Mouse (Mus musculus) kidney, embryonic 16.5 days (tissue): ENCODE results near the gene Hspb1. TPM values are rescaled to one million over a fixed set of nuclear protein-coding genes. Genes with fewer than 3 reads are reported as not detected.
A peak's percentile ranks its signal among the peaks of the same experiment; 100 is the strongest.

ENCODE experiments used
- ATAC-seq: fragments of 200-750 bp; cut with Nextera tagmentation; 2 replicates; pipeline ENCODE4 v1.8.0; 2017; ENCODE audit warnings: moderate TSS enrichment; ENCODE audit not compliant: low FRiP score, low TSS enrichment
- H3K27ac ChIP-seq: fragments of 300-500 bp; sonication (generic); 2 replicates; pipeline ENCODE4 v1.5.1; 2014; ENCODE audit warnings: low read length
- H3K27me3 ChIP-seq: fragments of 300-500 bp; sonication (generic); 2 replicates; pipeline ENCODE4 v1.6.1; 2014; ENCODE audit warnings: low read length, control low read depth, mixed read lengths; ENCODE audit not compliant: insufficient read depth
- H3K36me3 ChIP-seq: fragments of 300-500 bp; sonication (generic); 2 replicates; pipeline ENCODE4 v1.6.1; 2014; ENCODE audit warnings: low read length, control low read depth, mixed read lengths; ENCODE audit not compliant: insufficient read depth
- H3K4me1 ChIP-seq: fragments of 300-500 bp; sonication (generic); 2 replicates; pipeline ENCODE4 v1.6.1; 2014; ENCODE audit warnings: low read length, control low read depth, mixed read lengths; ENCODE audit not compliant: insufficient read depth
- H3K4me2 ChIP-seq: fragments of 300-500 bp; sonication (generic); replicated peaks from 2 replicates; pipeline ENCODE4 v1.6.1; 2014; ENCODE audit warnings: low read depth, low read length
- H3K4me3 ChIP-seq: fragments of 300-500 bp; sonication (generic); 2 replicates; pipeline ENCODE4 v1.5.1; 2014; ENCODE audit warnings: mild to moderate bottlenecking, low read length
- H3K9ac ChIP-seq: fragments of 300-500 bp; sonication (generic); replicated peaks from 2 replicates; pipeline ENCODE4 v1.6.1; 2014; ENCODE audit warnings: low read length
- H3K9me3 ChIP-seq: fragments of 300-500 bp; sonication (generic); 2 replicates; pipeline ENCODE4 v1.6.1; 2016; ENCODE audit warnings: low read length, control low read depth
- WGBS: fragments of 180-500 bp; shearing (Covaris S2); extraction: QIAGEN DNeasy Blood & Tissue Kit; methylation state at CpG from one replicate; pipeline ENCODE4 v1.1.7; 2014; 5-methylcytosine and 5-hydroxymethylcytosine counted together
- polyA plus RNA-seq: library from polyadenylated mRNA; unstranded; fragments of >200 nt; fragmentation: Nextera tagmentation; extraction: Ambion mirVana; gene quantifications from 2 replicates; pipeline ENCODE4 v1.2.1, GENCODE M21; 2015

The Hspb1 gene
- polyA plus RNA-seq, 1 experiment from 2014 or later = 70.5 TPM

- 0% methylated on average over 4 of the region's 4 CpGs for WGBS
- peak; percentile 68 for ATAC-seq
Measured at GRCm38 (mm10) chr5:135855156-135855555, 32.6 kb upstream of the Hspb1 start.

DNA sequence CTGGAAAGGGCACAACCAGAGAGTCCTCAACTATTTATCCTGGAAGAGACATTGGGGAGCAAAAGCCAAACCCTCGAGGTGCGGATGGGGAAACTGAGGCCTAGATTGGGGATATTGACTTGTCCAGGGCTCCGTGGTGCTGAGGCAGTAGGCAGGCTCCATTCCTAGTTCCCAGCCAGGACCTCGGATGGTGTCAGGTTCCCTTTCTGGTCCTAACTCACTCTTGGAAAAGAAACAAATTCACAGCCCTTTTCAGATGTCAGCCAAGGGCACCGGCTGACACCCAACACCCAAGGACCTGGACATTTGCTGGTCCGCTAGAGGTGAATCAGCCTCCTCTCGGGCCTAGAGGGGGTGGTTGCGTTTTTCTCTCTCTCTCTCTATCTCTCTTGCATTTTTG is 21.1 kb upstream of the Hspb1 start:
- Histone ChIP-seq H3K9ac (no peak overlapping the region), H3K4me3 (no peak overlapping the region), H3K4me1 (peaks cover 16% of the 10 kb centered on the region), H3K27ac (no peak overlapping the region), H3K9me3 (no peaks in the 10 kb centered on the region), H3K36me3 (no peaks in the 10 kb centered on the region), H3K4me2 (no peak overlapping the region), H3K27me3 (peaks cover 49% of the 10 kb centered on the region)
- WGBS = 28% methylated on average over 8 of the region's 8 CpGs
- no peak for ATAC-seq

More at GRCm38 (mm10) chr5:135855156-135855555, 32.6 kb upstream of the Hspb1 start:
- H3K4me1 ChIP-seq = peaks cover 13% of the 10 kb centered on the region
- no peak overlapping the region for H3K4me2 ChIP-seq
- H3K4me3 ChIP-seq = no peak overlapping the region
- no peak overlapping the region for H3K9ac ChIP-seq
- H3K9me3 ChIP-seq = no peaks in the 10 kb centered on the region
- no peak overlapping the region for H3K27ac ChIP-seq
- H3K27me3 ChIP-seq = peaks cover 84% of the 10 kb centered on the region
- no peaks in the 10 kb centered on the region for H3K36me3 ChIP-seq

GRCm38 (mm10) chr5:135867637-135868593 is 19.8 kb upstream of the Hspb1 start:
- H3K4me2 ChIP-seq = peak overlapping the region; percentile 93
- peak; percentile 57 for ATAC-seq
- peaks cover 16% of the 10 kb centered on the region for H3K4me1 ChIP-seq
- H3K4me3 ChIP-seq = peak overlapping the region; percentile 55
- no peaks in the 10 kb centered on the region for H3K9me3 ChIP-seq
- 1% methylated on average over 78 of the region's 89 CpGs for WGBS
- H3K9ac ChIP-seq = peak overlapping the region; percentile 64
- H3K27ac ChIP-seq = no peak overlapping the region
- no peaks in the 10 kb centered on the region for H3K36me3 ChIP-seq
- peaks cover 48% of the 10 kb centered on the region for H3K27me3 ChIP-seq

DNA sequence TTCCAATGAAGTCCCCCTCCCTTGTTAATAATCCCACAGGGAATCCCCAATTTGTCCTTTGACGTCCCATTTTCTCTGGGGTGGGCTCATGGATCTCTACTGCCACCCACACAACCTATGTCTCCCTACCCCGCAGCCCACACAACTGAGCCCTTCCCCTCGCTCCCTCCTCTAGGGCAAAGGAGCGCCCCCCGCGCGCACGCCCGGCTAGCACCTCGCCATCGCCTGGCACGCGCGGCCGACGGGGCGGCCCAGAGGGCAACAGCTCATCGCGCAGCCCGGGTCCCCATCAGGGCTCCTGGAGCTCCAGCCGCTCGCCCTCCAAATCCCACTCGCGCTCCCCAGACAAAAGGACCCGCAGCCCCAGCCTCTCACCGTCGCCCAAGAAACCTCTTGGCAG is 19.1 kb upstream of the Hspb1 start:
- WGBS = 2% methylated on average over 27 of the region's 27 CpGs
- Histone ChIP-seq H3K4me2 (peak overlapping the region; percentile 93), H3K27me3 (peaks cover 48% of the 10 kb centered on the region), H3K4me3 (peak overlapping the region; percentile 55), H3K36me3 (no peaks in the 10 kb centered on the region), H3K4me1 (peaks cover 16% of the 10 kb centered on the region), H3K9ac (0 out of 2 replicates have a peak overlapping the region, but pooled peaks have one; percentile 16), H3K9me3 (no peaks in the 10 kb centered on the region), H3K27ac (no peak overlapping the region)
- ATAC-seq = 0 out of 2 replicates have a peak, but pooled peaks have one; percentile 37

DNA sequence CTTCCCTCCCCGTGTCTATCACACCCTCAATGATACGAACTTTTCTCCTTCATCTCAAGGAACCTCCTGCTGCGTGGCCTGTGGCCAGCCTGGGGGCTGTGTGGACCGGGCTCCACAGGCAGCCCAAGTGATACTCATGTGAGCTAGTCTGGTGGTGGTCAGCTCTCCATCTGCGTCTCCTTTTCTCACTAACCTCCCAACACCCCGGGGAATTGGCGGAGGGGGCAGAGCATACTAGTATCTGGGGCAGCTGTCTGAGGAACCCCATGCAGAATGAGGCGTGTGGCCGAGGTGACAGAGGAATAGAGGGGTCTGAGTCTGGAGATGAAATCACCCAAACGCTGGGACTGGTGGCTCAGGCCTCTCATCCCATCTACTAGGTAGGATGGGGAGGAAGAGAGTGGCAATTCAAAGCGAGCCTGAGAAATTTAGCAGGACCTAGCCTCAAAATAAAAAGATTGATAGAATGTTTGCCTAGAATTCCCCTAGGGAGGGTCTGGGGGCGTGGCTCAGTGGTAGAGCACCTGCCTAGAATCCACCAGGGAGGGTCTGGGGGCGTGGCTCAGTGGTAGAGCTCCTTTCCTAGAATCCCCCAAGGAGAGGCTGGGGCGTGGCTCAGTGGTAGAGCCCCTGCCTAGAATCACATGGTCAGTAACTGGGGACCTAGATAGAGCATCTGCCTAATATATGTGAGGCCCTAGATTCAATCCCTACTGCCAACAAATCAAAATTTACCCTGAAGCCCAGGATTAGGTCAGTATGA is 17.9 kb upstream of the Hspb1 start:
- Histone ChIP-seq H3K4me1 (peaks cover 16% of the 10 kb centered on the region), H3K36me3 (no peaks in the 10 kb centered on the region), H3K27me3 (peaks cover 48% of the 10 kb centered on the region), H3K9me3 (no peaks in the 10 kb centered on the region), H3K27ac (no peak overlapping the region), H3K4me2 (no peak overlapping the region), H3K4me3 (no peak overlapping the region), H3K9ac (no peak overlapping the region)
- 68% methylated on average over 14 of the region's 14 CpGs for WGBS
- ATAC-seq = no peak

GRCm38 (mm10) chr5:135870505-135870904 is 17.2 kb upstream of the Hspb1 start:
- H3K9ac ChIP-seq = no peak overlapping the region
- H3K36me3 ChIP-seq = no peaks in the 10 kb centered on the region
- no peak for ATAC-seq
- H3K9me3 ChIP-seq = no peaks in the 10 kb centered on the region
- H3K27me3 ChIP-seq = peaks cover 48% of the 10 kb centered on the region
- peaks cover 16% of the 10 kb centered on the region for H3K4me1 ChIP-seq
- H3K4me2 ChIP-seq = no peak overlapping the region
- WGBS = 89% methylated on average over 5 of the region's 5 CpGs
- H3K4me3 ChIP-seq = no peak overlapping the region
- no peak overlapping the region for H3K27ac ChIP-seq

- Histone ChIP-seq H3K27me3 (peaks cover 34% of the 10 kb centered on the region), H3K9ac (no peak overlapping the region), H3K4me3 (no peak overlapping the region), H3K27ac (no peak overlapping the region), H3K36me3 (no peaks in the 10 kb centered on the region), H3K4me1 (peaks cover 15% of the 10 kb centered on the region), H3K4me2 (no peak overlapping the region), H3K9me3 (no peaks in the 10 kb centered on the region)
- WGBS = 17% methylated on average over 12 of the region's 16 CpGs
- no peak for ATAC-seq
Measured at GRCm38 (mm10) chr5:135872996-135873395, 14.7 kb upstream of the Hspb1 start.

- H3K4me3 ChIP-seq = no peak overlapping the region
- no peak for ATAC-seq
- no peak overlapping the region for H3K27ac ChIP-seq
- peaks cover 27% of the 10 kb centered on the region for H3K27me3 ChIP-seq
- 62% methylated on average over 9 of the region's 9 CpGs for WGBS
- no peak overlapping the region for H3K9ac ChIP-seq
- no peaks in the 10 kb centered on the region for H3K9me3 ChIP-seq
- no peaks in the 10 kb centered on the region for H3K36me3 ChIP-seq
- peaks cover 11% of the 10 kb centered on the region for H3K4me1 ChIP-seq
- H3K4me2 ChIP-seq = no peak overlapping the region
Measured at GRCm38 (mm10) chr5:135873753-135874152, 14.0 kb upstream of the Hspb1 start.

GRCm38 (mm10) chr5:135877180-135877579 is 10.5 kb upstream of the Hspb1 start:
- H3K9me3 ChIP-seq = no peaks in the 10 kb centered on the region
- peaks cover 2% of the 10 kb centered on the region; the same call in 1 of the 2 replicates for H3K27me3 ChIP-seq
- no peaks in the 10 kb centered on the region for H3K36me3 ChIP-seq
- WGBS = 16% methylated on average over 8 of the region's 8 CpGs
- H3K4me2 ChIP-seq = peak overlapping the region; percentile 60
- ATAC-seq = no peak
- peak overlapping the region; percentile 50 for H3K4me3 ChIP-seq
- 0 out of 2 replicates have a peak overlapping the region, but pooled peaks have one; percentile 20 for H3K27ac ChIP-seq
- H3K4me1 ChIP-seq = peaks cover 12% of the 10 kb centered on the region
- H3K9ac ChIP-seq = peak overlapping the region; percentile 57; the same call in 1 of the 2 replicates
